Mouse (Mus musculus) forebrain, embryonic 12.5 days (tissue): Measurements from ENCODE around the gene Kri1. TPM values are rescaled to one million over a fixed set of nuclear protein-coding genes. Genes with fewer than 3 reads are reported as not detected.
"Not testable (repeated sequence)": the region's sequence is repeated elsewhere in the genome, so short reads cannot be mapped to it uniquely, and the experiment has no call there.

Experiments used
- ATAC-seq: fragments of 200-750 bp; cut with Nextera tagmentation; 2 replicates; pipeline ENCODE4 v1.8.0; 2017; ENCODE audit warnings: moderate TSS enrichment; ENCODE audit not compliant: low FRiP score
- H3K27ac ChIP-seq: fragments of 300-500 bp; sonication (generic); 2 replicates; pipeline ENCODE4 v1.5.1; 2016; ENCODE audit warnings: mild to moderate bottlenecking
- H3K27me3 ChIP-seq: fragments of 300-500 bp; sonication (generic); 2 replicates; pipeline ENCODE4 v1.6.1; 2016; ENCODE audit warnings: mild to moderate bottlenecking
- H3K36me3 ChIP-seq: fragments of 300-500 bp; sonication (generic); replicated peaks from 2 replicates; pipeline ENCODE4 v1.6.1; 2016; ENCODE audit warnings: mild to moderate bottlenecking
- H3K4me1 ChIP-seq: fragments of 300-500 bp; sonication (generic); 2 replicates; pipeline ENCODE4 v1.6.1; 2016
- H3K4me2 ChIP-seq: fragments of 300-500 bp; sonication (generic); 2 replicates; pipeline ENCODE4 v1.6.1; 2016; ENCODE audit warnings: mild to moderate bottlenecking, moderate library complexity
- H3K4me3 ChIP-seq: fragments of 300-500 bp; sonication (generic); replicated peaks from 2 replicates; pipeline ENCODE4 v1.5.1; 2016; ENCODE audit warnings: mild to moderate bottlenecking
- H3K9ac ChIP-seq: fragments of 300-500 bp; sonication (generic); 2 replicates; pipeline ENCODE4 v1.6.1; 2016; ENCODE audit warnings: mild to moderate bottlenecking
- H3K9me3 ChIP-seq: fragments of 300-500 bp; sonication (generic); 2 replicates; pipeline ENCODE4 v1.6.1; 2016
- WGBS: fragments of 180-500 bp; shearing (Covaris S2); methylation state at CpG from one replicate; pipeline ENCODE4 v1.1.7; 2016; 5-methylcytosine and 5-hydroxymethylcytosine counted together
- polyA plus RNA-seq: library from polyadenylated mRNA; unstranded; fragments of >200 nt; fragmentation: Nextera tagmentation; extraction: Ambion mirVana; gene quantifications from 2 replicates; pipeline ENCODE4 v1.2.1, GENCODE M21; 2016

The Kri1 gene
- polyA plus RNA-seq, 1 experiment from 2014 or later, result 19.5 TPM

DNA sequence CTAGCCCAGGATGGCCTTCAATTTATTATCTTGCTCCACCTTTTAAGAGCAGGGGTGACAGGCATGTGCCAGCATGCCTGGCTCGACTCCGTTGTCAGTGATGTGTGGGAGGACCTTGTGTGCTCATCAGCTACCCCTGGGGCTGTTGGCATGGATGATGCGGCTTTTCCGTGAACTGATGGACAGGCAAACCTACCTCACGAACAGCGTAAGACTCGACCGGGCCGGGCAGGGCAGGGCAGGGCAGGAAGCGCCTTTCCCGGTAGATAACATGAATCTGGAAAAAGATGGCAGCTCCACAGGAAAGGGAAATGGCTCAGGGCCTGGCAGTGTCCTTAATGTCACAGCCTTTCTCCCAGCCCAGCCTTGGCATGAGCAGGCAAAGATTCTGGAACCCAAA is 36.5 kb upstream of the Kri1 start:
- Histone ChIP-seq H3K4me2 (no peak overlapping the region), H3K9ac (no peak overlapping the region), H3K27me3 (no peaks in the 10 kb centered on the region), H3K9me3 (no peaks in the 10 kb centered on the region), H3K4me1 (peaks cover 15% of the 10 kb centered on the region), H3K27ac (no peak overlapping the region), H3K4me3 (no peak overlapping the region), H3K36me3 (0 out of 2 replicates have a peak, but pooled peaks cover 3% of the 10 kb centered on the region)
- no peak for ATAC-seq
- 94% methylated on average over 11 of the region's 11 CpGs for WGBS

DNA sequence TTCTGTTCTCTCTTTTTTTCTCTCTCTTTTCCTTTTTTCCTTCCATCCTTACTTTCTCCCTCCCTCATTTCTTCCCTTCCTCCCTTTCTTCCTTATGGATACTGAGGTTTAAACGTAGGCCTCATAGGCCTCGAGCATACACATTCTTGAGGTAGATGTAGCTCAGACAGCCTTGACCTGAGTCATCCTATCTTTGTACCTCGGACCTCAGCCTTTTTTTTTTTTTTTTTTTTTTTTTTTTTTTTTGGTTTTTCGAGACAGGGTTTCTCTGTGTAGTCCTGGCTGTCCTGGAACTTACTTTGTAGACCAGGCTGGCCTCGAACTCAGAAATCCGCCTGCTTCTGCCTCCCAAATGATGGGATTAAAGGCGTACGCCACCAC is 35.1 kb upstream of the Kri1 start:
- not testable (repeated sequence) for H3K9me3 ChIP-seq, H3K27ac ChIP-seq, H3K4me2 ChIP-seq, H3K4me3 ChIP-seq, ATAC-seq, H3K27me3 ChIP-seq, H3K9ac ChIP-seq, H3K36me3 ChIP-seq
- peaks cover 15% of the 10 kb centered on the region for H3K4me1 ChIP-seq
- WGBS, result 93% methylated on average over 8 of the region's 8 CpGs

DNA sequence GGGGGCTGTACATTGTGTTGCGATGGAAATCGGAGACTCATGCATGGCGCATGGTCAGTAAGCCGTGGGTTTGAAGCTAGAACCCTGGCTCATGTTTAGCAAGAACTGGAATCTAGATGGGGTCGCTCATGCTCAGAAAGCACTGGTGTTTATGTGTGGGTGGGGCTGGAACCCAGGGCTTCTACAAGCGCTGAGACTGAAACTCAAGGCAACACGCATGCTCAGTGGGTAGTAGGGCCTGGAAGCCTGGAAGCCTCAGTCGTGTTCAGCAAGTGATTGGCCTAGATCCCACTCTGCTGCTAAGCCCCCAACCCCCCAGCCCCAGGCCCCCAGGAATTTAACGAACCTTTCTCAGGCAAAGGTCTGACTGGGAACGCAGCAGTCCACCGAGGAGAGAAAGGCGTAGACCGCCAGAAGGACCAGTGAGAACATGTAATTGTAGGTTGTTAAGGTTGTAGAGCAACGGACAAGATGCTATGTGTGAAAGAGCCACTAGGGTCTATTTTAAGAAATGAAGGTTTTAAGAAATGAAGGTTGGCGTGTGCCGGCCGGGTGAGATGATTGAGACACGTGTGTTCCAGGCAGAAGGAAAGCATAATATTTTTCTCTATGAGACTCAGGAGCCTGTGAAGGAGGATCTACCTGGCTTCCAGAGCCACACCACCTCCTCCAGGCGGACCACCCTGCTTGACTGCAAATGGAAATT is 34.6 kb upstream of the Kri1 start:
- H3K27ac ChIP-seq, result no peak overlapping the region
- 0 out of 2 replicates have a peak, but pooled peaks cover 3% of the 10 kb centered on the region for H3K36me3 ChIP-seq
- 80% methylated on average over 19 of the region's 19 CpGs for WGBS
- no peaks in the 10 kb centered on the region for H3K9me3 ChIP-seq
- H3K4me1 ChIP-seq, result peaks cover 15% of the 10 kb centered on the region
- H3K27me3 ChIP-seq, result no peaks in the 10 kb centered on the region
- peak overlapping the region; percentile 70; the same call in 1 of the 2 replicates for H3K4me3 ChIP-seq
- no peak for ATAC-seq
- H3K9ac ChIP-seq, result peak overlapping the region; percentile 75; the same call in 1 of the 2 replicates
- peak overlapping the region; percentile 89 for H3K4me2 ChIP-seq

- Histone ChIP-seq H3K4me1 (peaks cover 15% of the 10 kb centered on the region), H3K4me3 (peak overlapping the region; percentile 70), H3K9ac (peak overlapping the region; percentile 75), H3K36me3 (0 out of 2 replicates have a peak, but pooled peaks cover under 1% of the 10 kb centered on the region), H3K9me3 (no peaks in the 10 kb centered on the region), H3K27ac (no peak overlapping the region), H3K4me2 (peak overlapping the region; percentile 89), H3K27me3 (no peaks in the 10 kb centered on the region)
- ATAC-seq, result no peak
- WGBS, result 15% methylated on average over 6 of the region's 6 CpGs
These were observed 33.7 kb upstream of the Kri1 start for GRCm38 (mm10) chr9:21321513-21321835.

GRCm38 (mm10) chr9:21320619-21321512 is 33.1 kb upstream of the Kri1 start, which contains the start of gene Slc44a2:
Gene Slc44a2 (plus strand): TSS chr9:21320698.
- H3K27me3 ChIP-seq, result no peaks in the 10 kb centered on the region
- H3K4me1 ChIP-seq, result peaks cover 15% of the 10 kb centered on the region
- H3K9me3 ChIP-seq, result no peaks in the 10 kb centered on the region
- H3K4me2 ChIP-seq, result peak within 1 kb of the TSS; percentile 89
- 1% methylated on average over 52 of the region's 52 CpGs for WGBS
- ATAC-seq, result peak; percentile 95
- H3K4me3 ChIP-seq, result peak within 1 kb of the TSS; percentile 70
- no peaks in the 10 kb centered on the region for H3K36me3 ChIP-seq
- peak within 1 kb of the TSS; percentile 53 for H3K27ac ChIP-seq
- H3K9ac ChIP-seq, result peak within 1 kb of the TSS; percentile 75

GRCm38 (mm10) chr9:21320280-21320618 is 32.5 kb upstream of the Kri1 start:
- peak overlapping the region; percentile 75 for H3K9ac ChIP-seq
- WGBS, result 27% methylated on average over 4 of the region's 4 CpGs
- peak overlapping the region; percentile 70 for H3K4me3 ChIP-seq
- peaks cover 15% of the 10 kb centered on the region for H3K4me1 ChIP-seq
- no peaks in the 10 kb centered on the region for H3K9me3 ChIP-seq
- H3K27ac ChIP-seq, result 0 out of 2 replicates have a peak overlapping the region, but pooled peaks have one; percentile 53
- no peaks in the 10 kb centered on the region for H3K27me3 ChIP-seq
- H3K4me2 ChIP-seq, result peak overlapping the region; percentile 89
- no peak for ATAC-seq
- H3K36me3 ChIP-seq, result no peaks in the 10 kb centered on the region

- peaks cover 15% of the 10 kb centered on the region for H3K4me1 ChIP-seq
- H3K4me3 ChIP-seq, result no peak overlapping the region
- no peak overlapping the region for H3K9ac ChIP-seq
- 93% methylated on average over 4 of the region's 4 CpGs for WGBS
- 0 out of 2 replicates have a peak, but pooled peaks cover 5% of the 10 kb centered on the region for H3K27me3 ChIP-seq
- H3K9me3 ChIP-seq, result no peaks in the 10 kb centered on the region
- H3K27ac ChIP-seq, result no peak overlapping the region
- ATAC-seq, result no peak
- no peak overlapping the region for H3K4me2 ChIP-seq
- H3K36me3 ChIP-seq, result no peaks in the 10 kb centered on the region
These were observed 31.7 kb upstream of the Kri1 start for GRCm38 (mm10) chr9:21319503-21319902.

DNA sequence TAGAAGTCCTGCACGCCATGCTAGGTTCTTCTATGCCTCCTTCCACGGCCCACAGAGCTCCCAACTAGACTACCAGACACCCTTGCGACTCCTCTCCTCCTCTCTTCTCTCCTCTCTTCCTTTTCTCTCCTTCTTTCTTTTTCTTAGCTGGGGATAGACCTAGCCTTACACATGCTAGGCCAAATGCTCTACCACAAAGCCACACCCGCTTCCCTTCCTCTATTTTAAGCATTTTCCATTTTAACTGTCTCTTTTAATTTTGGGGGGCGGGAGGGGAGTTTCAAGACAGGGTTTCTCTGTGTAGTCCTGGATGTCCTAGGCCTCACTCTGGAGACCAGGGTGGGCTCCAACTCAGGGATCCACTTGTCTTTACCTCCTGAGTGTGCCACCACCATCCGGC is 31.0 kb upstream of the Kri1 start:
- H3K4me2 ChIP-seq, result no peak overlapping the region
- no peak overlapping the region for H3K27ac ChIP-seq
- 0 out of 2 replicates have a peak, but pooled peaks cover 5% of the 10 kb centered on the region for H3K27me3 ChIP-seq
- H3K4me1 ChIP-seq, result peaks cover 15% of the 10 kb centered on the region
- ATAC-seq, result no peak
- H3K36me3 ChIP-seq, result no peaks in the 10 kb centered on the region
- H3K9ac ChIP-seq, result no peak overlapping the region
- H3K9me3 ChIP-seq, result no peaks in the 10 kb centered on the region
- H3K4me3 ChIP-seq, result no peak overlapping the region
- WGBS, result 96% methylated on average over 6 of the region's 6 CpGs

GRCm38 (mm10) chr9:21316696-21317095 is 28.9 kb upstream of the Kri1 start:
- WGBS, result 76% methylated on average over 7 of the region's 7 CpGs
- H3K4me1 ChIP-seq, result peaks cover 12% of the 10 kb centered on the region

DNA sequence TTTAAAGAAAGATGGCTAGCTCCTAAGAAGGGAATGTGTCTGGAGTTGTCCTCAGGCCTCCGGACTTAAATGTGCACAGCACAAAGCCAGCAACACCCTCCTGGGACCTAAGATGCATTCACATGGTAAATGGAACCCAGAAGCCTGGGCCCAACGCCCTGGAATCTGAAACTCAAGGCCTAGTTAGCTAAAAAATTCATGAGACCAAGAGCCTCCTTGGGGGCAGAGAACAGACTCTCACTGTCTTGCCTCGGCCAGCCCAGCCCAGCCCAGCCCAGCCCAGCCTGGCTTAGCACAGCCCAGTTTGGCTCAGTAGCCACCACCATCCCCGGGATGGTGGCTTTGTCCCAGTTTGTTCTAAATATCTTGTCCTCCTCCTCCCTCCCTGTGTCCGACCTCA is 27.7 kb upstream of the Kri1 start:
- Histone ChIP-seq H3K9me3 (no peaks in the 10 kb centered on the region), H3K27me3 (peaks cover 24% of the 10 kb centered on the region), H3K36me3 (no peaks in the 10 kb centered on the region), H3K9ac (no peak overlapping the region), H3K4me1 (peaks cover 6% of the 10 kb centered on the region; the same call in 1 of the 2 replicates), H3K4me3 (no peak overlapping the region), H3K27ac (no peak overlapping the region), H3K4me2 (no peak overlapping the region)
- WGBS, result 66% methylated on average over 5 of the region's 5 CpGs
- no peak for ATAC-seq

More at GRCm38 (mm10) chr9:21316696-21317095, 28.9 kb upstream of the Kri1 start:
- H3K36me3 ChIP-seq, result no peaks in the 10 kb centered on the region
- H3K27me3 ChIP-seq, result peaks cover 16% of the 10 kb centered on the region
- no peaks in the 10 kb centered on the region for H3K9me3 ChIP-seq
- no peak overlapping the region for H3K4me2 ChIP-seq
- no peak overlapping the region for H3K9ac ChIP-seq
- no peak overlapping the region for H3K27ac ChIP-seq
- ATAC-seq, result no peak
- H3K4me3 ChIP-seq, result no peak overlapping the region

- Histone ChIP-seq H3K4me1 (peaks cover 6% of the 10 kb centered on the region; the same call in 1 of the 2 replicates), H3K9me3 (no peaks in the 10 kb centered on the region), H3K9ac (no peak overlapping the region), H3K27me3 (peaks cover 24% of the 10 kb centered on the region), H3K27ac (no peak overlapping the region), H3K36me3 (no peaks in the 10 kb centered on the region), H3K4me2 (no peak overlapping the region), H3K4me3 (no peak overlapping the region)
- 90% methylated on average over 9 of the region's 9 CpGs for WGBS
- ATAC-seq, result no peak
These were observed 26.8 kb upstream of the Kri1 start for GRCm38 (mm10) chr9:21314367-21315140.

DNA sequence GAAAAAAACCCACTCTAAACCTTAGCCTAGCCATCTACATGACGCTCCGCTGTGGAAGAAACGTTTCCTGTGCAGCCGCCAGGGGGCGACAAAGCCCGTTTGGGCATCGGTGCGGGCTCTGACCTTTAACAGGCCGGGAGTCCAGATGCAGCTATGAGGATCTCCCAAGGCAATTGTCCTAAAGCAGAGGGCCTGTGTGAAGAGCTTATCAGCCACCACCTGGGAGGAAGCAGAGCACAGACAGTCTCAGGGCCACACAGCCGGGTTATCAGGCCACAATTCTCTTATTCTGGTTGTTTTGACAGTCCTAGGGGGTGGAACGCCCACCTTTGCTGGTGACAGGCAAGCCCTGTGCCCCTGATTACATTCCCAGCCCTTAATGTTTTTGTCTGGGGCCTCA is 25.6 kb upstream of the Kri1 start:
- no peaks in the 10 kb centered on the region for H3K9me3 ChIP-seq
- H3K27me3 ChIP-seq, result peaks cover 24% of the 10 kb centered on the region
- H3K4me2 ChIP-seq, result no peak overlapping the region
- H3K9ac ChIP-seq, result no peak overlapping the region
- H3K4me3 ChIP-seq, result no peak overlapping the region
- H3K36me3 ChIP-seq, result no peaks in the 10 kb centered on the region
- H3K27ac ChIP-seq, result no peak overlapping the region
- WGBS, result 7% methylated on average over 11 of the region's 11 CpGs
- peaks cover 6% of the 10 kb centered on the region; the same call in 1 of the 2 replicates for H3K4me1 ChIP-seq
- ATAC-seq, result 0 out of 2 replicates have a peak, but pooled peaks have one; percentile 36
